Comparison of ENCODE assay signal across 21 mouse cellular contexts in genomic region chr3:31203947-31204346, GRCm38 (mm10). TPM values are rescaled to one million over a fixed set of nuclear protein-coding genes. Genes with fewer than 3 reads are reported as not detected.
A peak's percentile ranks its signal among the peaks of the same experiment; 100 is the strongest.
DNase-seq lines count a peak whose midpoint lies in the region; ATAC-seq and TF ChIP-seq lines count a peak whose summit lies in the region.
"Had no signal": no experiment of that assay in that cellular context is flagged by ENCODE, and none has a peak within 500 bp of the region (broad histone marks: within the 10 kb centered on the region; RNA-seq: fewer than 3 reads in every experiment).

No protein-coding gene starts in this region.

- no peaks in the 10 kb centered on the region for H3K9me3 ChIP-seq in lung, embryonic 14.5 days (ENCODE audit: low read depth, low read length)
- H3K9me3 ChIP-seq in E14TG2a.4 (ENCODE audit: low read length) = no peaks in the 10 kb centered on the region
- no peaks in the 10 kb centered on the region for H3K9me3 ChIP-seq in ES-Bruce4 (replicated peaks; ENCODE audit: control insufficient read depth, insufficient read depth, low read length, poor library complexity, severe bottlenecking)
- H3K9me3 ChIP-seq: embryonic facial prominence, embryonic 12.5 days; forebrain, embryonic 15.5 days; heart, embryonic 12.5 days; hindbrain, embryonic 10.5 days; hindbrain, embryonic 15.5 days had no signal

- H3K4me2 ChIP-seq in lung, embryonic 14.5 days = no peak overlapping the region
- H3K4me2 ChIP-seq: embryonic facial prominence, embryonic 12.5 days; forebrain, embryonic 15.5 days; heart, embryonic 12.5 days; hindbrain, embryonic 15.5 days had no signal

- no peak for ATAC-seq in lung, embryonic 14.5 days (ENCODE audit: insufficient read depth)
- ATAC-seq in cerebellum, adult (ENCODE audit: insufficient number of reproducible peaks, low FRiP score, low TSS enrichment) = no peak
- ATAC-seq: forebrain, embryonic 15.5 days; inflammation-experienced regulatory T-cells, adult 6 months; intestine, postnatal 0 days; Patski had no signal

- no peak overlapping the region for H3K9ac ChIP-seq in lung, embryonic 14.5 days
- no peak overlapping the region for H3K9ac ChIP-seq in ES-Bruce4 (ENCODE audit: low read depth, poor library complexity, severe bottlenecking)
- H3K9ac ChIP-seq: embryonic facial prominence, embryonic 12.5 days; forebrain, embryonic 15.5 days; heart, embryonic 12.5 days; hindbrain, embryonic 15.5 days had no signal

- 82% methylated on average over 11 of the region's 11 CpGs for WGBS in lung, embryonic 14.5 days

- H3K4me3 ChIP-seq in lung, embryonic 14.5 days (ENCODE audit: low read depth, low read length) = no peak overlapping the region
- no peak overlapping the region for H3K4me3 ChIP-seq in E14TG2a.4 (replicated peaks; ENCODE audit: low read length)
- no peak overlapping the region for H3K4me3 ChIP-seq in ES-Bruce4 (ENCODE audit: low read depth, low read length)
- H3K4me3 ChIP-seq: embryonic facial prominence, embryonic 12.5 days; forebrain, embryonic 15.5 days; heart, adult 2 months; heart, embryonic 12.5 days; hindbrain, embryonic 10.5 days; hindbrain, embryonic 15.5 days had no signal

- intact Hi-C loops in gastrocnemius, postnatal 14 days (cut with DNase I; ENCODE audit: low total_unique reads) = no loop called here

- no peak for TF ChIP-seq EP300 in ES-Bruce4 (IDR thresholded peaks at IDR 0.05; ENCODE audit: insufficient read depth, low read depth, low read length)

- no peak overlapping the region for H3K27ac ChIP-seq in lung, embryonic 14.5 days (ENCODE audit: low read depth)
- no peak overlapping the region for H3K27ac ChIP-seq in ES-Bruce4 (ENCODE audit: insufficient read depth, low read length)
- H3K27ac ChIP-seq: embryonic facial prominence, embryonic 12.5 days; forebrain, embryonic 15.5 days; heart, adult 2 months; hindbrain, embryonic 10.5 days; hindbrain, embryonic 15.5 days had no signal

- TF ChIP-seq CTCF in lung, embryonic 14.5 days (IDR thresholded peaks at IDR 0.05; ENCODE audit: low read depth) = 0 out of 2 replicates have a peak, but pooled peaks have one; percentile 11
- peak; percentile 74 for TF ChIP-seq CTCF in E14TG2a.4 (conservative IDR thresholded peaks at IDR 0.05; ENCODE audit: low read length)
- TF ChIP-seq CTCF in ES-Bruce4 (IDR thresholded peaks at IDR 0.05; ENCODE audit: low read depth, low read length) = peak; percentile 29

- no peaks in the 10 kb centered on the region for H3K36me3 ChIP-seq in lung, embryonic 14.5 days (ENCODE audit: insufficient read depth)
- no peaks in the 10 kb centered on the region for H3K36me3 ChIP-seq in E14TG2a.4 (ENCODE audit: insufficient read depth, low read length)
- no peaks in the 10 kb centered on the region for H3K36me3 ChIP-seq in ES-Bruce4 (ENCODE audit: control insufficient read depth, insufficient read depth, low read length, poor library complexity, severe bottlenecking)
- H3K36me3 ChIP-seq: embryonic facial prominence, embryonic 12.5 days; forebrain, embryonic 15.5 days; heart, embryonic 12.5 days; hindbrain, embryonic 10.5 days had no signal

- no peak for TF ChIP-seq POLR2A in ES-Bruce4 (IDR thresholded peaks at IDR 0.05; ENCODE audit: insufficient read depth, low read length)

- no peaks in the 10 kb centered on the region for H3K27me3 ChIP-seq in lung, embryonic 14.5 days (ENCODE audit: insufficient read depth, low read length)
- H3K27me3 ChIP-seq in E14TG2a.4 (ENCODE audit: insufficient read depth, low read length) = peaks cover 4% of the 10 kb centered on the region
- H3K27me3 ChIP-seq in ES-Bruce4 (ENCODE audit: control insufficient read depth, insufficient read depth, low read length, poor library complexity, severe bottlenecking) = no peaks in the 10 kb centered on the region
- H3K27me3 ChIP-seq: embryonic facial prominence, embryonic 12.5 days; forebrain, embryonic 15.5 days; hindbrain, embryonic 15.5 days; Patski had no signal

- H3K4me1 ChIP-seq in lung, embryonic 14.5 days (ENCODE audit: insufficient read depth) = peaks cover 12% of the 10 kb centered on the region
- H3K4me1 ChIP-seq in E14TG2a.4 (replicated peaks; ENCODE audit: low read depth, low read length) (peaks cover 7% of the 10 kb centered on the region; the same call in 1 of the 2 replicates), ES-Bruce4 (ENCODE audit: control insufficient read depth, insufficient read depth, low read length) (no peaks in the 10 kb centered on the region)
- H3K4me1 ChIP-seq: forebrain, embryonic 15.5 days; hindbrain, embryonic 15.5 days had no signal

- no peak for DNase-seq in lung, embryonic 14.5 days
- no peak for DNase-seq in lung, adult 18-20 months
- DNase-seq in R1 (ENCODE audit: low read depth, low spot score) = peak; percentile 51
- DNase-seq in gastrocnemius, postnatal 14 days = no peak
- DNase-seq: adrenal gland, adult 8-10 months; cerebellum, adult 11-12 months; cerebellum, adult 9-10 months; cerebellum, postnatal 25 days; gastrocnemius, postnatal 10 days; heart, adult 2 months had no signal

RNA-seq across cellular contexts. Expression of gene Cldn11, which starts 54.2 kb away (rescaled TPM):
- 3.4 and 3.6 TPM in 2 replicates for polyA plus RNA-seq in lung, embryonic 14.5 days (2014; fragmentation: Nextera tagmentation; extraction: Ambion mirVana)
- 0.59 and 0.85 TPM in 2 replicates for polyA plus RNA-seq in ES-Bruce4 (2011; ENCODE audit: insufficient read depth, insufficient read length, low read depth, missing spikeins)
- under 1 TPM; 0.58 to 0.78 TPM for total RNA-seq in gastrocnemius, postnatal 14 days (2021)
- polyA plus RNA-seq: inflammation-experienced regulatory T-cells, adult 6 months; Patski had no signal

Comparison
In these comparisons a context has a peak if more than half of its experiments do, and no peak if none do; other contexts are left out.
1. CTCF ChIP-seq: peak in every context shown above with its lines; median percentile 74 in E14TG2a.4; 29 in ES-Bruce4; 11 in lung, embryonic 14.5 days.